Mouse (Mus musculus) heart, postnatal 0 days (tissue): ENCODE results near the gene Cars2.

Source experiments
- CTCF ChIP-seq: IDR thresholded peaks from 2 replicates; pipeline ENCODE4 v1.5.1; 2016; ENCODE audit warnings: antibody characterized with exemption, control low read depth, low read depth
- EP300 ChIP-seq: IDR thresholded peaks from 2 replicates; pipeline ENCODE4 v1.6.1; 2016; ENCODE audit warnings: antibody characterized with exemption, low read depth

DNA sequence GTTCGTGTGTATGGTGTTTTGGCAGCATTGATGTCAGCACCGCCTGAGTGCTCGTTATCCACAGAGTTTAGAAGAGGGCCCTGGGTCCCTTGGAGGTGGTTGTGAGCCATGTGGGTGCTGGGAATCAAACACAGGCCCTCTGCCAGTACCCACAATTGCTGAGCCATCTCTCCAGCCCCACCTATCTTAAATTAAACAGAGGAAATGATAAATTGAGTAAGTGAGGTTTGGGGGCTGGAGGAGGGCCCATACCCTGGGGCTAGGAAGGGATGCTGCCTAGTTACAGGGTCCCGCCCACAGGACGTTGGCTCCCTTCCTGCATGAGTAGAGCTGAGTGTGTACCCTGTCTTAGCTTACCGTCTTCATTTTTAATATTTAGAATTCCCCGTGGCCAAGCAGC, 14.1 kb upstream of the Cars2 start:
- TF ChIP-seq CTCF (no peak), EP300 (no peak)
